Mouse (Mus musculus) right cerebral cortex, postnatal 36 days (tissue): ENCODE results near the gene Dgki.
A peak's percentile ranks its signal among the peaks of the same experiment; 100 is the strongest.
"Not testable (repeated sequence)": the region's sequence is repeated elsewhere in the genome, so short reads cannot be mapped to it uniquely, and the experiment has no call there.

Experiments
- DNase-seq, 2 experiments: peaks; one replicate each; pipeline ENCODE4 v3.0.0; 2022; ENCODE audit warnings: low spot score in 2 of 2, mixed read lengths in 1 of 2

The Dgki gene

GRCm38 (mm10) chr6:37147431-37148022 lies 152.5 kb downstream of the Dgki start:
- no peak for DNase-seq

- DNase-seq: no peak
These were observed 156.2 kb downstream of the Dgki start for GRCm38 (mm10) chr6:37143867-37144163.

GRCm38 (mm10) chr6:37142991-37143866 lies 156.8 kb downstream of the Dgki start:
- DNase-seq: peak in 1 of 2 experiments; percentile 16

- DNase-seq: no peak
These were observed 161.2 kb downstream of the Dgki start for GRCm38 (mm10) chr6:37138816-37139215.

- DNase-seq: no peak
These were observed 168.7 kb downstream of the Dgki start for GRCm38 (mm10) chr6:37131257-37131656.

GRCm38 (mm10) chr6:37120417-37121154 lies 179.4 kb downstream of the Dgki start:
- DNase-seq: peak in 1 of 2 experiments; percentile 69

- no peak for DNase-seq
These were observed 180.8 kb downstream of the Dgki start for GRCm38 (mm10) chr6:37119205-37119604.

GRCm38 (mm10) chr6:37113048-37113447 lies 186.9 kb downstream of the Dgki start:
- DNase-seq: no peak

GRCm38 (mm10) chr6:37106236-37106635 lies 193.7 kb downstream of the Dgki start:
- not testable (repeated sequence) for DNase-seq

GRCm38 (mm10) chr6:37100413-37100812 lies 199.6 kb downstream of the Dgki start:
- DNase-seq: no peak

- peak; percentile 80 to 84 for DNase-seq
These were observed 202.4 kb downstream of the Dgki start for GRCm38 (mm10) chr6:37097356-37098155.

GRCm38 (mm10) chr6:37096840-37097305 lies 203.1 kb downstream of the Dgki start:
- DNase-seq: peak; percentile 19 to 68

GRCm38 (mm10) chr6:37089148-37090111 lies 210.6 kb downstream of the Dgki start:
- DNase-seq: no peak

- no peak for DNase-seq
These were observed 217.0 kb downstream of the Dgki start for GRCm38 (mm10) chr6:37082990-37083389.

- no peak for DNase-seq
These were observed 227.5 kb downstream of the Dgki start for GRCm38 (mm10) chr6:37072401-37073016.

- no peak for DNase-seq
These were observed 230.0 kb downstream of the Dgki start for GRCm38 (mm10) chr6:37069836-37070600.

- DNase-seq: no peak
These were observed 231.2 kb downstream of the Dgki start for GRCm38 (mm10) chr6:37068737-37069136.

- DNase-seq: no peak
These were observed 232.6 kb downstream of the Dgki start for GRCm38 (mm10) chr6:37067357-37067756.

- no peak for DNase-seq
These were observed 235.7 kb downstream of the Dgki start for GRCm38 (mm10) chr6:37064214-37064830.
